Mouse (Mus musculus): ENCODE data around the gene Tspo2. TPM values are rescaled to one million over a fixed set of nuclear protein-coding genes. Genes with fewer than 3 reads are reported as not detected.
"Not testable (repeated sequence)": the region's sequence is repeated elsewhere in the genome, so short reads cannot be mapped to it uniquely, and the experiment has no call there.

Tspo2 gene
- polyA plus RNA-seq, 1 experiment from 2014 or later: 1.9 TPM

DNA sequence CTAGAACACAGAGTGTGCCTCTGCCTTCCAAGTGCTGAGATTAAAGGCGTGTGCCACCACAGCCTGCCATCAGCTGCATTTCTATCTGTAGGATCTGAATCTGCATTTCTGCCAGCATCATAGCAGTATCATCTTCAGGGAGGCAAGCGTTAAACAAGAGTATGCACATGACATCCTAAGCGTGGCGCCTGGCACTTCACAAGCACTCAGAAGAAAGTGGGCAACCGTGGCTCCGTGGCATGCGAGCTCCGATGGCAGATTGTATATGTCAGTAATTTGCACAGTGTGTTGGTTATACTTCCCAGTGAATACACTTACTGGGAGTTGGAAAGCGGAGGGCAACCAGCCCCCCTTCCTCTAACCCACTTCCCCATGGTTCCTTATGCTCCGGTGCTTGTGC, 28.6 kb upstream of the Tspo2 start:
- H3K27ac ChIP-seq (ENCODE audit: low read depth, low read length): no peak overlapping the region
- no peak for ATAC-seq (ENCODE audit: low FRiP score, low TSS enrichment)
- WGBS: 87% methylated on average over 10 of the region's 10 CpGs

GRCm38 (mm10) chr17:48475444-48475843, 24.1 kb upstream of the Tspo2 start:
- ATAC-seq (ENCODE audit: low FRiP score, low TSS enrichment): no peak
- Histone ChIP-seq H3K4me3 (ENCODE audit: low read length) (no peak overlapping the region), H3K9me3 (ENCODE audit: control insufficient read depth, low read length) (no peaks in the 10 kb centered on the region), H3K9ac (ENCODE audit: low read depth, low read length) (no peak overlapping the region), H3K4me2 (replicated peaks; ENCODE audit: low read depth, low read length) (no peak overlapping the region), H3K27ac (ENCODE audit: low read depth, low read length) (no peak overlapping the region), H3K27me3 (ENCODE audit: control insufficient read depth, insufficient read depth, low read length) (no peaks in the 10 kb centered on the region), H3K36me3 (ENCODE audit: control insufficient read depth, insufficient read depth, low read length) (no peaks in the 10 kb centered on the region), H3K4me1 (ENCODE audit: control insufficient read depth, insufficient read depth, low read length) (no peaks in the 10 kb centered on the region)
- 87% methylated on average over 8 of the region's 8 CpGs for WGBS

More for the DNA sequence above, 28.6 kb upstream of the Tspo2 start:
- Histone ChIP-seq H3K9ac (ENCODE audit: low read depth, low read length) (no peak overlapping the region), H3K4me2 (replicated peaks; ENCODE audit: low read depth, low read length) (no peak overlapping the region), H3K9me3 (ENCODE audit: control insufficient read depth, low read length) (no peaks in the 10 kb centered on the region), H3K27me3 (ENCODE audit: control insufficient read depth, insufficient read depth, low read length) (no peaks in the 10 kb centered on the region), H3K4me1 (ENCODE audit: control insufficient read depth, insufficient read depth, low read length) (no peaks in the 10 kb centered on the region), H3K4me3 (ENCODE audit: low read length) (no peak overlapping the region), H3K36me3 (ENCODE audit: control insufficient read depth, insufficient read depth, low read length) (no peaks in the 10 kb centered on the region)

- not testable (repeated sequence) for ATAC-seq (ENCODE audit: low FRiP score, low TSS enrichment); H3K36me3 ChIP-seq (ENCODE audit: control insufficient read depth, insufficient read depth, low read length); H3K4me3 ChIP-seq (ENCODE audit: low read length); H3K4me1 ChIP-seq (ENCODE audit: control insufficient read depth, insufficient read depth, low read length); H3K27me3 ChIP-seq (ENCODE audit: control insufficient read depth, insufficient read depth, low read length); H3K27ac ChIP-seq (ENCODE audit: low read depth, low read length); H3K9ac ChIP-seq (ENCODE audit: low read depth, low read length); H3K9me3 ChIP-seq (ENCODE audit: control insufficient read depth, low read length); H3K4me2 ChIP-seq (replicated peaks; ENCODE audit: low read depth, low read length)
- 81% methylated on average over 6 of the region's 6 CpGs for WGBS
Observed at GRCm38 (mm10) chr17:48474282-48474681, 23.0 kb upstream of the Tspo2 start.

DNA sequence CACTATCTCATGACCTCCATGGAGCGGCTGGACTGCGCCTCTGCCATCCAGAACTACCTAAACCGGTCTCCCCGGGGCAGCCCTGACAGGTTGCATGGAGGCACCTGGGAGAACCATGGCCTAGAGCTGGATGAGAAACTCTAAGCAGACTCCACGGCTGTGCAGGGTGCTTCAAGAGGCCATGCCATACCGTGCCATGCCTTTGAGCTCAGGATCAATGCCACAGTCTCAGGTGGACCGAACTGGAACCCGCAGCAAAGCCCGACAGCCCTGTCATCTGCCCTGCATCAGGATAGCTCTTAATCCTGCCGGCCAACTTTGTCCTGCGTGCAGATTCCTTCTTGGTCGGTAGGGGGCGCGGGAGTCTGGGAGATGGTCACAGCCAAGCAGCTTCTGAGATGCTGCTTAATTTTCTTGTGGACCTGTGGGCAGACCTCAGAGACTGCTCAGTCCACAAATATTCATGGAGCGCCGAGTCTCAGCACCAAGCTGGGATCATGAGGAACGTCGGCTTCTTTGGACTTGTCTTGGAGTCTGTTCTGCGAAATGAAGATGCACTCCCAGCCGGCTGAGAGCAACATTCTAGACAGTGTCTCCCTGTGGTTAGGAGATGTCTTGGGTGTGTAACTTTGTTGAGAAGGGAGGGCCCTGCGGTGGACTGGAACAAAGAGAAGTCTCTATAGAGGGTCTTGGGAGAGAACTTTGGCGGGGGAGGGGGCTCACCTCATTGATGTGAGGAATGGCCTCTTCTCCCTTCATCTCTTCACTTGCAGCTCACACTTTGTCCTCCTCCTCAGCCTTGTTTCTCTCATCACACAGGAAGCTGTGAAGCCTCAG, 16.3 kb upstream of the Tspo2 start:
- 9% methylated on average over 22 of the region's 22 CpGs for WGBS
- Histone ChIP-seq H3K4me1 (ENCODE audit: control insufficient read depth, insufficient read depth, low read length) (0 out of 2 replicates have a peak, but pooled peaks cover 5% of the 10 kb centered on the region), H3K36me3 (ENCODE audit: control insufficient read depth, insufficient read depth, low read length) (no peaks in the 10 kb centered on the region), H3K4me2 (replicated peaks; ENCODE audit: low read depth, low read length) (peak overlapping the region; percentile 26), H3K9me3 (ENCODE audit: control insufficient read depth, low read length) (no peaks in the 10 kb centered on the region), H3K4me3 (ENCODE audit: low read length) (no peak overlapping the region), H3K9ac (ENCODE audit: low read depth, low read length) (0 out of 2 replicates have a peak overlapping the region, but pooled peaks have one; percentile 1), H3K27ac (ENCODE audit: low read depth, low read length) (no peak overlapping the region), H3K27me3 (ENCODE audit: control insufficient read depth, insufficient read depth, low read length) (no peaks in the 10 kb centered on the region)
- ATAC-seq (ENCODE audit: low FRiP score, low TSS enrichment): peak; percentile 86

DNA sequence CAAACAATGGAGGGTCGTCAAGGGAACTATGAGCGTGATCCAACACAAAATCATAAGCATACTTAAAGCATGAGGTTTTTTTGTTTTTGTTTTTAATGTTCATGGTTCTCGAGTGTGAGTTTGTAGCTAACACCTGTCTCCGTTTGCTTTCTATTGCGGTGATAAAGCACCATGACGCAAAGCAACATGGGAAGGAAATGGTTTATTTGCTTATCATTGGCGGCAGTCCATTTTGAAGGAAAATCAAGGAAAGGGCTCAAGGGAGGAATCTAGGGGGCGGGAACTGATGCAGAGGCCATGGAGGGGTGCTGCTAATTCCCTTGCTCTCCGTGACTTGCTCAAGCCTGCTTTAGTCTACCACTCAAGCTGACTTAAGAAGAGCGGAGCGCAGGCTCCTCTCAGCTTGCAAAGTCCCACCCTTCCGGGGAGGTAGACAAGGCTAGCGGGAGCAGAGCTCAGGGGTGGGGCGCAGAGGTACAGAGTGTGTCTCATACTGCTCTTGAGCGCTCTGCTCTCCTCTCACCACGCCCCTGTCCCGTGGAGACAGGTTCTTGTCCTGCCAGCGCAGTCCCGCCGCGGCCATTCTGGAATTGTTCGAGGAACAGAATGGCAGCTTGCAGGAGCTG, 15.6 kb upstream of the Tspo2 start:
- 35% methylated on average over 22 of the region's 22 CpGs for WGBS
- Histone ChIP-seq H3K27ac (ENCODE audit: low read depth, low read length) (no peak overlapping the region), H3K4me2 (replicated peaks; ENCODE audit: low read depth, low read length) (peak overlapping the region; percentile 26), H3K9ac (ENCODE audit: low read depth, low read length) (0 out of 2 replicates have a peak overlapping the region, but pooled peaks have one; percentile 1), H3K4me1 (ENCODE audit: control insufficient read depth, insufficient read depth, low read length) (0 out of 2 replicates have a peak, but pooled peaks cover 5% of the 10 kb centered on the region), H3K9me3 (ENCODE audit: control insufficient read depth, low read length) (no peaks in the 10 kb centered on the region), H3K27me3 (ENCODE audit: control insufficient read depth, insufficient read depth, low read length) (no peaks in the 10 kb centered on the region), H3K36me3 (ENCODE audit: control insufficient read depth, insufficient read depth, low read length) (no peaks in the 10 kb centered on the region), H3K4me3 (ENCODE audit: low read length) (no peak overlapping the region)
- 0 out of 2 replicates have a peak, but pooled peaks have one; percentile 3 for ATAC-seq (ENCODE audit: low FRiP score, low TSS enrichment)

GRCm38 (mm10) chr17:48463391-48463790, 12.1 kb upstream of the Tspo2 start:
- H3K36me3 ChIP-seq (ENCODE audit: control insufficient read depth, insufficient read depth, low read length): no peaks in the 10 kb centered on the region
- 96% methylated on average over 4 of the region's 4 CpGs for WGBS
- H3K9ac ChIP-seq (ENCODE audit: low read depth, low read length): no peak overlapping the region
- H3K9me3 ChIP-seq (ENCODE audit: control insufficient read depth, low read length): no peaks in the 10 kb centered on the region
- no peak overlapping the region for H3K4me2 ChIP-seq (replicated peaks; ENCODE audit: low read depth, low read length)
- H3K4me3 ChIP-seq (ENCODE audit: low read length): no peak overlapping the region
- H3K27me3 ChIP-seq (ENCODE audit: control insufficient read depth, insufficient read depth, low read length): no peaks in the 10 kb centered on the region
- ATAC-seq (ENCODE audit: low FRiP score, low TSS enrichment): no peak
- H3K27ac ChIP-seq (ENCODE audit: low read depth, low read length): no peak overlapping the region
- 0 out of 2 replicates have a peak, but pooled peaks cover 5% of the 10 kb centered on the region for H3K4me1 ChIP-seq (ENCODE audit: control insufficient read depth, insufficient read depth, low read length)

- ATAC-seq (ENCODE audit: low FRiP score, low TSS enrichment): no peak
- H3K27me3 ChIP-seq (ENCODE audit: control insufficient read depth, insufficient read depth, low read length): no peaks in the 10 kb centered on the region
Observed at GRCm38 (mm10) chr17:48462096-48462495, 10.8 kb upstream of the Tspo2 start.

GRCm38 (mm10) chr17:48457971-48458653, 6.8 kb upstream of the Tspo2 start:
- Histone ChIP-seq H3K27me3 (ENCODE audit: control insufficient read depth, insufficient read depth, low read length) (no peaks in the 10 kb centered on the region), H3K36me3 (ENCODE audit: control insufficient read depth, insufficient read depth, low read length) (no peaks in the 10 kb centered on the region), H3K4me1 (ENCODE audit: control insufficient read depth, insufficient read depth, low read length) (0 out of 2 replicates have a peak, but pooled peaks cover 5% of the 10 kb centered on the region), H3K4me2 (replicated peaks; ENCODE audit: low read depth, low read length) (no peak overlapping the region), H3K9ac (ENCODE audit: low read depth, low read length) (no peak overlapping the region), H3K9me3 (ENCODE audit: control insufficient read depth, low read length) (no peaks in the 10 kb centered on the region), H3K27ac (ENCODE audit: low read depth, low read length) (no peak overlapping the region), H3K4me3 (ENCODE audit: low read length) (no peak overlapping the region)
- WGBS: 54% methylated on average over 13 of the region's 13 CpGs
- ATAC-seq (ENCODE audit: low FRiP score, low TSS enrichment): no peak

More at GRCm38 (mm10) chr17:48462096-48462495, 10.8 kb upstream of the Tspo2 start:
- Histone ChIP-seq H3K36me3 (ENCODE audit: control insufficient read depth, insufficient read depth, low read length) (no peaks in the 10 kb centered on the region), H3K9ac (ENCODE audit: low read depth, low read length) (no peak overlapping the region), H3K9me3 (ENCODE audit: control insufficient read depth, low read length) (no peaks in the 10 kb centered on the region), H3K4me3 (ENCODE audit: low read length) (no peak overlapping the region), H3K4me2 (replicated peaks; ENCODE audit: low read depth, low read length) (no peak overlapping the region), H3K4me1 (ENCODE audit: control insufficient read depth, insufficient read depth, low read length) (0 out of 2 replicates have a peak, but pooled peaks cover 2% of the 10 kb centered on the region), H3K27ac (ENCODE audit: low read depth, low read length) (no peak overlapping the region)
- WGBS: 96% methylated on average over 13 of the region's 13 CpGs

Data from kidney, embryonic 14.5 days (tissue).